Mouse (Mus musculus) liver, embryonic 14.5 days (tissue): ENCODE data around the gene Zdhhc9.

ENCODE experiments used
- CTCF ChIP-seq: IDR thresholded peaks from 2 replicates; pipeline ENCODE4 v1.5.1; 2016; ENCODE audit warnings: antibody characterized with exemption, low read depth, control low read depth
- EP300 ChIP-seq: IDR thresholded peaks from 2 replicates; pipeline ENCODE4 v1.6.1; 2016; ENCODE audit warnings: antibody characterized with exemption, low read depth

DNA sequence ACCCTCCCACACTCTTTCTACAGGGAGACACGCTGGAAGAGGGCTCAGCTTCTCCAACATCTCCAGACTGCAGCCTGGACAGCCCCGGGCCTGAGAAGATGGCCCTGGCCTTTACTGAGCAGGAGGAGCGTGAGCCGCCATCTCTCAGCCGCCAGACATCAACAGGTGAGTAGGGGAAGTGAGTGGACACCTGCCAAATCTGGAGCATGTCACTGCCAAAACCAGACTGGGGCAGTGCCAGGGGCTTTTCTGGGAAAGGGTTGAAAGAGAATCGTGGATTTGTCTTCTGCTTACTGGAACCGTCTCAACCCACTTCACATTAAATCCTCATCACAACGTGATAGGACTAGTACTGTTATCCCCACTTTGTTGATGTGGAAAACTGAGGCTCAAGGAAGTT lies 51.3 kb downstream of the Zdhhc9 start:
- TF ChIP-seq CTCF (no peak), EP300 (no peak)
